Mouse (Mus musculus) kidney, postnatal 0 days (tissue): ENCODE results near the gene Strada. TPM values are rescaled to one million over a fixed set of nuclear protein-coding genes. Genes with fewer than 3 reads are reported as not detected.
"Not testable (repeated sequence)": the region's sequence is repeated elsewhere in the genome, so short reads cannot be mapped to it uniquely, and the experiment has no call there.

Experiments
- ATAC-seq: fragments of 200-750 bp; cut with Nextera tagmentation; replicated peaks from 2 replicates; pipeline ENCODE4 v1.8.0; 2017; ENCODE audit warnings: low read depth, moderate number of reproducible peaks, moderate TSS enrichment, moderate library complexity; ENCODE audit not compliant: low FRiP score
- DNase-seq: peaks from one replicate; pipeline ENCODE4 v3.0.0-alpha.2; 2016; ENCODE audit warnings: low spot score
- H3K27ac ChIP-seq: fragments of 300-500 bp; sonication (generic); 2 replicates; pipeline ENCODE4 v1.5.1; 2014; ENCODE audit warnings: mild to moderate bottlenecking
- H3K27me3 ChIP-seq: fragments of 300-500 bp; sonication (generic); 2 replicates; pipeline ENCODE4 v1.6.1; 2014; ENCODE audit warnings: low read length, mixed read lengths; ENCODE audit not compliant: insufficient read depth
- H3K36me3 ChIP-seq: fragments of 300-500 bp; sonication (generic); 2 replicates; pipeline ENCODE4 v1.6.1; 2014; ENCODE audit warnings: low read length, mixed read lengths; ENCODE audit not compliant: insufficient read depth
- H3K4me1 ChIP-seq: fragments of 300-500 bp; sonication (generic); replicated peaks from 2 replicates; pipeline ENCODE4 v1.6.1; 2014; ENCODE audit warnings: antibody characterized with exemption, low read length, mixed read lengths; ENCODE audit not compliant: insufficient read depth
- H3K4me2 ChIP-seq: fragments of 300-500 bp; sonication (generic); 2 replicates; pipeline ENCODE4 v1.6.1; 2014; ENCODE audit warnings: mild to moderate bottlenecking, low read length, moderate library complexity, mixed read lengths
- H3K4me3 ChIP-seq: fragments of 300-500 bp; sonication (generic); replicated peaks from 2 replicates; pipeline ENCODE4 v1.5.1; 2014; ENCODE audit warnings: low read depth, low read length
- H3K9ac ChIP-seq: fragments of 300-500 bp; sonication (generic); 2 replicates; pipeline ENCODE4 v1.6.1; 2014; ENCODE audit warnings: low read depth, low read length
- H3K9me3 ChIP-seq: fragments of 300-500 bp; sonication (generic); replicated peaks from 2 replicates; pipeline ENCODE4 v1.6.1; 2016; ENCODE audit warnings: low read length, inconsistent platforms, mixed read lengths
- CTCF ChIP-seq: IDR thresholded peaks from 2 replicates; pipeline ENCODE4 v1.5.1; 2016; ENCODE audit warnings: antibody characterized with exemption, low read depth, mild to moderate bottlenecking, moderate library complexity
- WGBS: fragments of 180-500 bp; shearing (Covaris S2); extraction: QIAGEN DNeasy Blood & Tissue Kit; methylation state at CpG from one replicate; pipeline ENCODE4 v1.1.7; 2014; 5-methylcytosine and 5-hydroxymethylcytosine counted together
- polyA plus RNA-seq: library from polyadenylated mRNA; unstranded; fragments of >200 nt; fragmentation: Nextera tagmentation; extraction: Ambion mirVana; gene quantifications from 2 replicates; pipeline ENCODE4 v1.2.1, GENCODE M21; 2015

The Strada gene
- polyA plus RNA-seq, 1 experiment from 2014 or later: 19.9 TPM

DNA sequence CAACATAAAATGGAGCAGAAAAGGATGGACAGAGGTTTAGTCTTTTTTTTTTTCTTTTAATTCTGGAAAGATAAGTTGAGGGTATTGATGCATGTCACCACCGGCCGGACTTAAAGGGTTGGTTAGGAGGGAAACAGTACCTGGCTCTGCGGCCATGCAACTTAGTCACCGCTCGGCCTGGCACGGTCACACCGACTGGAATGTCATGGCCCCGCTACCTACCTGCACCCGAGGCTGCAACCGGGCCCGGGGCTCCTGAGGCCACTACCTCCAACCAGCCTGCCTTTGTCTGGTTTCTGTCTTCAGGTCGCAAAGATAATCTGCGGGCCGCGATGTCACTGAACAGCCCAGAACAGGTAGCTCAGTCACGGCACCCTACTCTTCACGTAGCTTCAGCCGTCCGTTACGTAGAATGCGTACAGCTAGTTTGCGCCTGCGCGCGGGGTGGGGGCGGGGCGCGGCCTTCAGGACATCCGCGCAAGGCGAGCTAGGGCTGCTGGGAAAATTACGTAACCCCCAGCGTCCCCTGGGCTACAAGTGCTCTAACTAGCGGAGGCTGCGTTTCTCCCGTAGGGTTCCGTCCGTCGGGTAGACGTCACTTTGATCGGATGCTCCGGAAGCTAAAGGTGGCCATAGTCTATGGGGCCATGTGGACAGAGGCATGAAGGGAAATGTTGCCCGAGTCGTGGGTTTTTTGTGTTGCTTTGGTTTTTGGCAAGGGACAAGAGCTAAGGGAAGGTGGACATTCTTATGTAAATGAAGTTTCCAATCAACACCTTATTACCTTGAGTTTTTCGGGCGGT, 14.2 kb upstream of the Strada start, which contains the start of gene Ccdc47:
TSS of gene Ccdc47 (minus strand) at position 418 of the 803 bp plus-strand sequence.
- WGBS: 0% methylated on average over 46 of the region's 46 CpGs
- no peaks in the 10 kb centered on the region for H3K27me3 ChIP-seq
- ATAC-seq (peak; percentile 97), DNase-seq (peak; percentile 99)
- peaks cover 6% of the 10 kb centered on the region for H3K4me1 ChIP-seq
- peak within 1 kb of the TSS; percentile 96 for H3K27ac ChIP-seq
- H3K36me3 ChIP-seq: peaks cover 13% of the 10 kb centered on the region
- H3K9me3 ChIP-seq: no peaks in the 10 kb centered on the region
- peak within 1 kb of the TSS; percentile 94 for H3K4me3 ChIP-seq
- peak within 1 kb of the TSS; percentile 98 for H3K9ac ChIP-seq
- H3K4me2 ChIP-seq: peak within 1 kb of the TSS; percentile 67
- TF ChIP-seq CTCF: no peak

DNA sequence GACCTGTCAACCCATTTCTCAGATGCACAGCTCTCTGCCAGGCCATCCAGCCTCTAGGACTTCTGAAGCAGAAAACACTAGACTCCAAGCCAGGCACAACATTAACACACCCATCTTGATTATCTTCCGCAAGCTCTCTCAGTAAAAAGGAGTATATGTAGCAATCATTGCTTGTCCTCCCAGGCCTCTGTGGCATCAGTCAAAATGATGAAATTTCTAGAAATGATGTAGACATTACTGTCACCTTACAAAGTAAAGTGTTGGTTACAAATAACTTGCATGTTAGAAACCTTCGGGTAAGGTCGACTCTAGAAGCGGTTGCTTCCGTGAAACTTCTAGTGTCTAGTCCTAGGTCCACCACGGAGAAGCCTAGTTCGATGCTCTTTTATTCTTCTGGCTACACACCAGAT, 13.5 kb upstream of the Strada start:
- peaks cover 17% of the 10 kb centered on the region for H3K36me3 ChIP-seq
- no peaks in the 10 kb centered on the region for H3K9me3 ChIP-seq
- H3K4me3 ChIP-seq: peak overlapping the region; percentile 94
- peak overlapping the region; percentile 80 for H3K9ac ChIP-seq
- TF ChIP-seq CTCF: no peak
- H3K27me3 ChIP-seq: no peaks in the 10 kb centered on the region
- ATAC-seq (no peak), DNase-seq (no peak)
- peaks cover 6% of the 10 kb centered on the region for H3K4me1 ChIP-seq
- WGBS: 25% methylated on average over 7 of the region's 7 CpGs
- H3K27ac ChIP-seq: peak overlapping the region; percentile 96
- H3K4me2 ChIP-seq: peak overlapping the region; percentile 67

DNA sequence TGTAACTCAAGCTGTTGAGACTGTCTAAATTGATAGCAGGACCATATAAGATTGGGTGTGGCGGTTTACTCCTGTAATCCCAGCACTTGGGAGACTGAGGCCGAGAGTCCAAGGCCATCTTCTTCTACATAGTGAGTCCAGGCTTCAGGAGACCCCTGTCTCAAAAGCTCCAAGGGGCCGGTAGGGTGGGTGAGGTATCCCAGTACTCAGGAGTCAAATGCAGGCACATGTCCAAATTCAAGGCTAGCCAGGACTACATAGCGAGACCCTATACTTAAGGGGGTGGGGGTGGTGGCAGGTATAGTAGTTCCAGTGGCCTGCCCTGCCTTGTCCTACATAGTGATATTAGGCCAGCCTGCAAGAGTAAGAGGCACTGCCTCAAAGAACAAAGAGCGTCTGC, 12.9 kb upstream of the Strada start:
- H3K27ac ChIP-seq: 0 out of 2 replicates have a peak overlapping the region, but pooled peaks have one; percentile 96
- peak overlapping the region; percentile 67 for H3K4me2 ChIP-seq
- DNase-seq: no peak
- TF ChIP-seq CTCF: no peak
- peak overlapping the region; percentile 94; the same call in 1 of the 2 replicates for H3K4me3 ChIP-seq
- peaks cover 23% of the 10 kb centered on the region for H3K36me3 ChIP-seq
- H3K27me3 ChIP-seq: no peaks in the 10 kb centered on the region
- no peak for ATAC-seq
- WGBS: 82% methylated on average over 5 of the region's 5 CpGs
- H3K4me1 ChIP-seq: peaks cover 6% of the 10 kb centered on the region
- peak overlapping the region; percentile 80; the same call in 1 of the 2 replicates for H3K9ac ChIP-seq
- H3K9me3 ChIP-seq: no peaks in the 10 kb centered on the region

DNA sequence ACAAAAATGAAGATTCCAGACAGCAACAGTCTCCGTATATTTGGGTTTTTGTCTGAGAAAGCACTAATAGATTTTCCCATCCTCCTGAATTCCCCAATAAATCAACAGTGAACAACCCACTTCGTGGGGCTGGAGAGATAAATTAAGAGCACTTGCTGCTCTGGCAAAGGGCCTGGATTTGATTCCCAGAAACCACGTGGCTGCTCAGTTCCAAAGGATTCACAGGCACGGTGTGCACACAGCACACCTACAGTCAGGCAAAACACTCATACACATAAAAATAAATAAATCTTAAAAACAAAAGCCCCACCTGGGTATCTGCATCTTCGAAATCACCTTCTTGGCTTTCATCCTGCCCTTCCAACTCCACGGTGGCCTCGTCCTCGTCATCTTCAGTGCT, 10.8 kb upstream of the Strada start:
- Histone ChIP-seq H3K27ac (no peak overlapping the region), H3K36me3 (peaks cover 27% of the 10 kb centered on the region), H3K4me1 (peaks cover 6% of the 10 kb centered on the region), H3K4me2 (no peak overlapping the region), H3K27me3 (no peaks in the 10 kb centered on the region), H3K9ac (no peak overlapping the region), H3K4me3 (no peak overlapping the region), H3K9me3 (no peaks in the 10 kb centered on the region)
- ATAC-seq (no peak), DNase-seq (no peak)
- WGBS: 82% methylated on average over 8 of the region's 8 CpGs
- no peak for TF ChIP-seq CTCF

DNA sequence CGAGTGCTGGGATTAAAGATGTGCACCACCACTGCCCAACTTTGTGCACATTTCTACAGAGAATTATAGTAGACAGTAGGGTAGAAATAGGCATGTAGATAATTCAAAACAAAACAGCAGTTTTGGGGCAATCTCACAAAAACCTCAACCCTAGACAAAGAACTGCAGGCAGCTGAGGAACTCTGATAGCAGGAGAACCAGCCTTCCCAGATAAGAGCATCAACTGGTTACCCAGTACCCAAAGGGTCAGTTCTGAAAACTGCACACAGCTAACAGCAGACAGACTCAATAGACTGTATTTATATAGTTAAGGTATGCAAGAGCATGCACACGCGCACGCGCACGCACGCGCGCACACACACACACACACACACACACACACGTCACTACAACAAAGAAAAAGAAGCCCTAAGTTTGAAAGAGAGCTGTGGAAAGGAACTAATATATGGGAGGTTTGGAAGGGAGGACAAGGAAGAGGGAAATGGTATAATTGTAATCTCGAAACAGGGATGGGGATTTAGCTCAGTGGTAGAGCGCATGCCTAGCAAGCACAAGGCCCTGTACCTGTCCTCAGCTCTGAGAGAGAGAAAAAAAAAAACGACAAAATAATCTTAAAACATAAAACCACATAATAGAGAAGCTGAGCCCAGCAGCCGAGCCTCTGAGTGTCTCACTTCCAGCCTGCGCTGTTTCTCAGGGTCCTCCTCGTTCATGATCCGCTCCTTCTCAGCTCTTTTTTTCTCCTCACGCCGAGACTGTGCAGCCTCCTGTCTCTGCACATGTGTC, 438 bp downstream of the Strada start:
- peaks cover 35% of the 10 kb centered on the region for H3K36me3 ChIP-seq
- H3K4me3 ChIP-seq: no peak overlapping the region
- H3K4me1 ChIP-seq: no peaks in the 10 kb centered on the region
- no peak overlapping the region for H3K9ac ChIP-seq
- no peak for ATAC-seq
- H3K27ac ChIP-seq: no peak overlapping the region
- 92% methylated on average over 19 of the region's 19 CpGs for WGBS
- H3K9me3 ChIP-seq: no peaks in the 10 kb centered on the region
- TF ChIP-seq CTCF: no peak
- no peak for DNase-seq
- no peaks in the 10 kb centered on the region for H3K27me3 ChIP-seq
- no peak overlapping the region for H3K4me2 ChIP-seq

DNA sequence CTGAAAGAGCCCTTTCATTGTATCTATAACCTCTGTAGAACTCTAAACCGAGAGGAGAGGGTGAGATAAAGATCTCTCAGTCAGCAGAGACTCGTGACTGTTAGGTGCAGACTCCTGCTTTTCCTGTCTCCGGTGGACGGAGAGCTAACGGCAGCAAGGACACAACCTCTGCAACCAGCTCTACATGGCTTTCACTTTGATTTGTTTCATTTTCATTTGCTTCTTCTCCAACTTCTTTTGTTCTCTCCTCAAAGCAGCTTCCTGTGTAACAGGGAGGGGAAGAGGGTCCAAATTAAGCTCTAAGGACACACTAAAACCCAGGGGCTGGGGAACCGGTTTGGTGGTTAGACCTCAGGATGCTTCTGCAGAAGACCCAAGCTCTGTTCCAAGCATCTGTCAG, 1.2 kb downstream of the Strada start:
- TF ChIP-seq CTCF: no peak
- WGBS: 62% methylated on average over 6 of the region's 6 CpGs
- no peak overlapping the region for H3K9ac ChIP-seq
- H3K27ac ChIP-seq: no peak overlapping the region
- H3K4me2 ChIP-seq: no peak overlapping the region
- no peak overlapping the region for H3K4me3 ChIP-seq
- H3K4me1 ChIP-seq: no peaks in the 10 kb centered on the region
- no peak for DNase-seq
- ATAC-seq: no peak
- H3K27me3 ChIP-seq: no peaks in the 10 kb centered on the region
- H3K9me3 ChIP-seq: no peaks in the 10 kb centered on the region
- peaks cover 36% of the 10 kb centered on the region for H3K36me3 ChIP-seq

DNA sequence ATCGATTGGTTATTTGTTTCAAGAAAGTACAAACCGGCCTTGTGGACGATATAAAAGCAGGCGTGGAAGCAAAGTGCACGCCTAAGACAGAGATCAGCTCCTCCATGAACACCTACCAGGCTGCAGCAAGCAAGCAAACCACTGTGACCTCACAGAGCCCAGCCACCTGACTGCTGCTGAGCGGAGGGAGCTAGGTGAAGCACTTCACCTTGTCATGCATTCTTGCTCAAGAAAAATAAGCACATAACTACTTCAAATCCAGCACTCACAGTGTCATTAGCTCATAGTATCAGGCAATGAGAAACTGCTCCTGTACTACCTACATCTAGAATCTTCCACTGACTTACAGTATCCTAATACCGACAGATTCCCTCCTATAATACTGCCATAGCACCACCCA, 2.0 kb downstream of the Strada start:
- peaks cover 33% of the 10 kb centered on the region for H3K36me3 ChIP-seq
- not testable (repeated sequence) for H3K9ac ChIP-seq, DNase-seq, H3K4me3 ChIP-seq, ATAC-seq, H3K4me2 ChIP-seq, H3K4me1 ChIP-seq, H3K27me3 ChIP-seq, H3K27ac ChIP-seq, H3K9me3 ChIP-seq
- WGBS: 91% methylated on average over 7 of the region's 7 CpGs
